Mouse (Mus musculus) ovary, postnatal 10 days (tissue): ENCODE measurements around the gene Gm21987.

ENCODE experiments used
- DNase-seq: peaks from one replicate; pipeline ENCODE4 v3.0.0; 2022; ENCODE audit warnings: low spot score

Gm21987 gene

DNA sequence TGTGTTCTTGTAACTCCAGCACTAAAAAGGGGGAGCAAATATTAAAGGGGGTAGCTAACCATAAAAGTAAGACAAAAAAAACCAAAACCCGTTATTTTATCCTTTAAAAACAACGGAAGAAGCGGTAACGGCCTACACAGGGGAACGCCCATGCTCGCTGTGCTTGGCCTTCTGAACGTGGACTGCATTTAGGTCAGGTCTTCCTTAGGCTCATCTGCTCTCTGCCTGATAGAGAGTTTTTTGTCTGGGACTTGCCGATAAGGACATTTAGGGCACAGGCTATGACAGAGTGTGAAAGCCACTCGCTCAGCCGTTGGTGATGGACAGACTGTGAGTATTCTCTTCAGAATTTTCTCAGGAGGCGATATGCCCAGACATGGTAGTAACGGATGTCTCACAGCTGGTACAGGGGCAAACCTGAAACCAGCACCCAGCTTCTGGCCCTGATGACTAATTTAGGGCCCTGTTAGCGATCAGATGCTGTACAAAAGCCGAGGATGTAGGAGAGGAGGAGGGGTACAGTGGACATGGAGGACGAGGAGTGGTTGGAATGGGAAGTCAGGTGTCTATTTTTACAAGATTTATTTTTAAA, 25.0 kb downstream of the Gm21987 start:
- DNase-seq: no peak

DNA sequence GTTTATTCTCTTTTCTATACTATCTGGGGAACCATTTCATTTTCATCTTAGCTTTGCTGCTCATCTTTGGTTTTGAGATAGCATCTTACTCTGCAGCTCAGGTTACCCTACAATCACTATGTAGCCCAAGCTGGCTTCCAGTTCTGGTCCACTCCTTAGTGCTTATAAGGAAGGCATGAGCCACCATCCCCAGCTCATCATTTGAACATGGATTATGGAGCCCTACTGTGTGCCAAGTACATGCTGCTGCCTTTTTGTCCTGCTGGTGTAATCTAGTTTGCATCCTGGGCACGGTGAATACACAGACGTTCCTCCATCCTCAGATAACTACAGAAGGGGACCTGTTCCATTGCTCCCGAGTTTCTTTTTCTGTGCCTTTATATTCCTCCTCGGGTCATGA, 26.0 kb downstream of the Gm21987 start:
- no peak for DNase-seq

DNA sequence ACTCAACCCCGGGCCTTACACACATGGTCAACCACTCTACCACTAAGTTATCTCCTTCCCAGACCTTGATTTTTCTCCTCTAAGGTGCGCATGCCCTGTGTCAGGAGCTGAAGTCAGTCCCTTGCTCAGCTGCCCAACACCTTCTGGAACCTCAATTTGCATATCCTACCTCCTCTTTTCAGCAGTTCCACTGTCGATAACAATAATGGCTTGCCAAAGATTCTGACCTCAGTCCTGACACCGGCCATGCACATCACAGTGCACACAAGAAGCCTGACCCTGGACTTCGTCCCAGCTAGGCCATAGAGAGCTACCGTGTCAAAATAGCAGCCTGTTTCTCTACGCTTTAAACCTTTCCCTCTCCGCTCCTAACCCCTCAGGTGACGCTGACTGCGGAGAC, 26.6 kb downstream of the Gm21987 start:
- DNase-seq: no peak

DNA sequence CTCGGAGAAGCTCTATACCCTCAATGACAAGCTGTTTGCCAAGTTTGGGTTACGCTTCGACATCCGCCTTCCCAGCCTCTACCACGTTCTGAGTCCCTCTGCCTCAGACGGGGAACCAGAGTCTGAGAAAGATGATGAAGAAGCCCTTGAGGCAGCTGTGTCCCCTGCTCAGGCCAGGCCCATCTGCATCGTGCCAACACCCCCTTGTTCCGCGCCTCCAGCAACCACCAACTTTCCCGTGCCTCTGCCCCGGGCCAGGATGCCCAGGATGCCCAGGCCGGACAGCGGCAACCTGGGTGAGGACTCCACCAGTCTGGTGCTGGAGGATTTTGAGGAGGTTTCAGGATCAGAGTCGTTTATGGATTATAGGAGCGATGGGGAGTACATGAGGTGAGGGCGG, 27.1 kb downstream of the Gm21987 start:
- no peak for DNase-seq

DNA sequence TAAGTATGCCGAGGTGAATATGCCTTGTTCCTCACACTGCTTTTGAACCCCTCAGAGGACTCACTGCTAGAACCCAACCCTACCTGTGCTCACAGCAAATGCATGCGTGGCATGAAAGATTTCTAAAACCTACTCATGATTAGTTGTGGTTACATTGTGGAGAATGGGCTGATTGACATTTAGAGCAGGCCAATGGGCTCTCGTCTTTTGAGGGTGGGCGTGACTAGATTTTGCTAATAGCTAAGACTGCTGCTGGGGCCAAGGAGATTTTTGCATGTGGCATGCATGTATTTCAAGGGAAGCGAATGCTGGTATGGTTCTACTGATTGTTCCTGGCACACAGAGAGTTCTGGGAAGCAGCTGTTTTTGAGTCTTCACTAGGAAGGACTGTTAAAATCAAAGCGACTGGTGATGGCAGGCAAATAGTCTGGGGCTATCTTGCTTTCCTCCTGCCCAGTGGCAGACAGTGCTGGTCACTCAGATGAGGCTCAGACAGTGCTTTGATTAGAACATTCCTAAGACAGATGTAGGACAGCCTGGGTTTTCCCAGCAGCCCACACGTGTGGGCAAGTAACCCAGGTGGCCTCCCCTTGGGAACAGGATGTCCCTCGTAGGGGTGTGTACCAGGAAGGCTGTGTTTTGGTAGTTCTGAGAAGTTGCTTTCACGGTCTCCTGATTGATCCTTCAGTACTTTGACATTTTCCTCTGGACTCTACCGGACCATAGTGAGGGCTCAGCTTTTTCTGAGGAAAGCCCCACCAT, 27.7 kb downstream of the Gm21987 start:
- no peak for DNase-seq

DNA sequence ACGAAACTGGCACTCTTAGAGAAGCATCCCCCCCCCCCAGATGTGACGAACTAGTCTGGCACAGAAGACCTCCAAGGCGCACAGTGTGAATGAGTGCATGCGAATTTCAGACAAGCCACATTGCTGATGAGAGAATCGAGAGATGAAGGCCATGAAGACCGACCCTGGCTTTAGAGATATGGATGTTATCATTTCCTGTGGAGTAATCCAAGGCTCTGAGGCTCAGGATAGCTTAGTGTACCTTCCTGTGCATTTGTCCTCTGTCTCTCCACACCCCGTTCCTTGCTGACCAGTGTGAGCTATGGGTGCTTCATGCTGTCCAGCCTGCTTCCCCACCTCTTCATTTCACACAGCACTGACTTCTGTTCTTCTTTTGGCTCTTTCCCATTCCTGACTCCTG, 28.3 kb downstream of the Gm21987 start:
- no peak for DNase-seq

DNA sequence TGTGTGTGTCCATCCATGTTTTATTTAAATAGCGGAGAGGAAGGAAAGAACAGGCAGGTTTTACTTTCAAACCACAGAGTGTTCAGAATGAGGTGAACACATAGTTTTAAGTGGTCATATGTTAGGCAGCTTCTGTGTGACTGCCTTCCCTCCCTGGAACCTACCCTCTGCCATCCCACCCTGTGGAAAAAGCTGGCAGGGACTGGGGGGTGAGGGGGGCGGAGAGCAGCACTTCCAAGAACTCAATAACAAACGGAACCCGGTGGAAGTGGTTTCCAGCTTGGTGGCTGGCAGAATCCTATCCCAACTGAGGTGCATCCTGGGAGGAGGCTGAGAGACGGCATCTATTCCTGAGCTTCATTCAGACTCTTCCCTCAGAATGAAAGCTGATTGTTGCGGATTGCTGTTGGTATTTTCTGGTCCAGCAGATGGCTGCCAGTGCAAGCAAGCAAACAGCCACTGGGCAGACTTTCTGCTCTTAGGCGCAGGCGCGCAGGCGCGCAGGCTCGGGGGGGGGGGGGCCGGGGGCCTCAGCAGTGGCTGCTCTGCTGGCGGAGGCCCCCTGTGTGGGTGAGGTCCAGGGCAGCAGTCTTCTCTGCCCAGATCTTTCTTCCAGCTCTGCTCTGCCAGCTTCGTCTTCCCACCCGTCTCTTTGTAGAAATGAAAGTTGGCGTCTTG, 29.5 kb downstream of the Gm21987 start:
- no peak for DNase-seq

DNA sequence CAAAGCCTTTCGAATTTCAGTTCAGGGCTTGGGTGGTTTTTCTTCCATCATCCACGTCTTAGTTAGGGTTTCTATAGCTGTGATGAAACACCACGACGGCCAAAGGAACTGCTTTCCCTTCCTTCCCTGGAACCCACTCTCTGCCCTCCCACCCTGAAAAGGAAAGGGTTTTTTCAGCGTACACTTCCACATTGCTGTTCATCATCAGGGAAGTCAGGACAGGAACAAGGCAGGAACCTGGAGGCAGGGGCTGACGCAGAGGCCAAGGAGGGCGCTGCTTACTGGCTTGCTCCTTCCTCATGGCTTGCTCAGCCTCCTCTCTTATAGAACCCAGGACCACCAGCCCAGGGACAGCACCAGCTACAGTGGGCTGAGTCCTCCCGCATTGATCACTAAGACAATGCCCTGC, 30.0 kb downstream of the Gm21987 start:
- DNase-seq: no peak

DNA sequence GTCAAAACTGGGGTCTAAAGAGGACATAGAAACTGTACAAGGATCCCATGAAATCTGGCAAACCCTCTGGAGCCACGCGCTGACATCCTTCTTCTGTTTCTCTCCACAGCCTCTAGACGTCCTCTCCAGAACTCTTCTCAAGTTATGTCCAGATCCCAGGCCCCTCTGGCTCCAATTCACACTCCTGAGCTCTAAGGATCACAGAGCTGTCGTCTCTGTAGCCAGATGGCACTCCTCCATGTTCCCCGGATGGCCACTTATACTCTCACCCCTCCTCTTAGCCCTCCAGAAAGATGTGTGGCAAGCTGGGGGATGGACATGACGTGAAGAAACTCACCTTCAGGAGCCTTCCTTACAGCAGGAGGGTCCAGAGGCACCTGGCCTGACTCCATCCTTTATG, 30.7 kb downstream of the Gm21987 start:
- DNase-seq: no peak

DNA sequence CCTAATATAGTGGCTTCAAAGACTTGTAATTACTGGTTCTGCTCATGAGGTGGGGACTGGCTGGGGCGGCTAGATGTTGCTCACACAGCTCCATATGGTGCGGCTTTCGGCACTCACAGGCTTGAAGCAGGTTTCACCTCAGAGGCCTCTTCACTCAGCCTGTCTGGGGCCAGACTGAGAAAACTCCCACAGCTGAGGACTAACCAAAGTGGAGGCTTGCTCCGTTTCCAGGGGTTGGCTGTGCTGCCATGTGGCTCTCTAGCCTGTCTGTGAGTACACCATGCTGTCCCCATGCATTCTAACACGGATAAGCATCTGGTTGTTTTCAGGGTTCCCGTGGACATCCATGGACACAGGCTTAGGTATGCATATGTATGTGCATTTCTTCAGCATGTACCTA, 31.8 kb downstream of the Gm21987 start:
- DNase-seq: no peak

DNA sequence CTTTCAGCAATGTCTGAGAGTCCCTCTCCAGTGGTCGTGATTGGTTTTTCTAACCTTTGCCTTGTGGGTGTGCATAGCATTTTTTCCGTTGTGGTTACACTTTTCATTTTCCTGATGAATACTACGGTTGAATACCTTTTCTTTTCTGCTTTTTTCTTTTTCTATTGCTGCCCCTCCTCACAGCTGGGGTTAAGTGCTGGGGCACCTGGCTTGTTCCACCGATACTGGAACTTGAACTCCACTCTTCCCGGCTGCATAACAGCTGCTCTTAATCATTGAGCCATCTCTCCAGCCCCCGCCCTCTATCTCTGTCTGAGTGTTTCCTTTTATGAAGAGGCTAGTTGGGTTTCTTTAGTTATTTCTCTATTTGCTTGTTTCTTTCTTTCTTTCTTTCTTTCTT, 32.2 kb downstream of the Gm21987 start:
- DNase-seq: no peak

DNA sequence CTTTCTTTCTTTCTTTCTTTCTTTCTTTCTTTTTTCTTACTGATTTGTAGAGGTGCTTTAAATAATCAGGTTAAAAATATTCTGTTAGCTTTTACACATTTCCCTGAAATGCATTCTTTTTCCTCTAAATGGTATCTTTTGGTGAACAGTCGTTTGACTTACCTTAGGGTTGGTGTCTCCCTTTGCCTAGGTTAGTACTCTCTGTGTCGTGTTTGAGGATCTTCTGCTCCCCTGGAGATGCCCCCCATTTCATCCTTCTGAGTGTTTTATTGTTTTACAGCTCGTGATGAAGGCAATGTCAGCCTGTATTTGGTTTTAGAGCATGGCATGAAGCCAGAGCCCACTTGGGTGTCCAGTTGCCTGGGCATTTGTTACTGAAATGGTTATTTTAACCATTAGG, 32.7 kb downstream of the Gm21987 start:
- DNase-seq: no peak

DNA sequence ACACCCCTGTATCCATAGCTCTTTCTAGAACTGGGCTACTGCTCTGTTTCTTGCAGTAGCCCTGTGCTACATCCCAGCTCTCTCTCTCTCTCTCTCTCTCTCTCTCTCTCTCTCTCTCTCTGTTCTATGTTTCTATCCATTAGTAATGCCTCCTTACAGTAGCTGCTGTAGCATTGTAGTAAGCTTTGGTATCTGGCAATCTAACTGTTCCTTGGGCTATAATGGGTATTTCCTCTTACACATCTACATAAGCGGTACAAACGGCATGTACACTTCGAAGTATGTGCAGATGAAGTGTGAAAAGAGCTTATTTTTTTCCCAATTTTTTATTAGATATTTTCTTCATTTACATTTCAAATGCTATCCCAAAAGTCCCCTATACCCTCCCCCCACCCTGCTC, 33.1 kb downstream of the Gm21987 start:
- no peak for DNase-seq

DNA sequence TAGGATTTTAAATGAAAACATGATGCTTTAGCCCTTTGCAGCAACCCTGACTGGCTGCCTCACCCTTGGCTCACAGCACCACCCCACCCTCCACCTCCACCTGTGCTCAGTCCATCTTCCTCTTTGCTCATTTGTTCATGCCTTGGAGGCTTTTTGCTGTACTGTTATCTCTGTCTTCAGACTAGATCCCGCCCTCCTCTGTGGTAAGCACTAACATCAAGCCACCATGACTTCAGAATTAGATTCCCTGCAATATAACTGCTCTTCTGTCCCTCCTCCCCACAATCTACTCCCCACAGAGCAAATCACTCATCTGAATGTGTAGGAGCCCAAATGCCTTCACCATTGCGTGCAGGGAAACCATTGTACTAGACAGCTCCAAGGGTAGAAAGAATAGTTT, 36.8 kb downstream of the Gm21987 start:
- no peak for DNase-seq

DNA sequence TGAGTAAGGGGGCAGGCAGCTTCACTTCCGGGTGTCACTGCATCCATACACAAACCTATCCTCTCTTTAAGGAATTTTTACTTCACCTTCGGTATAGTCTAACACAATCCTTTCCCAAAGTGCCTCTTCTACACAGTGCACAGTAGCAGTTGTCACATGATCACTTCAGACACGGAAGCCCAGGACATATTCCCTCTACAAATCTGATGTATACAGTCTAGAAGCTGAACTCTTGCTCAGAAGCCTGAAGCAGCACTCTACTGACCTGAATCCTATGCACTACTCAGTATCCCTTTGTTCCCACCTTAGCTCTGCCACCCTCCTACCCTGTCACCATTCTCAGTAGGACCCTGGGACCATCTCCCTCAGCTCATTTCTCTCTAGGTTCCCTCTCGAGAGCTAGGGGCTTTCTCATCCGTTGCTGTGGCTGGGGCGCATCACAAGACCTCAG, 38.4 kb downstream of the Gm21987 start:
- DNase-seq: no peak

DNA sequence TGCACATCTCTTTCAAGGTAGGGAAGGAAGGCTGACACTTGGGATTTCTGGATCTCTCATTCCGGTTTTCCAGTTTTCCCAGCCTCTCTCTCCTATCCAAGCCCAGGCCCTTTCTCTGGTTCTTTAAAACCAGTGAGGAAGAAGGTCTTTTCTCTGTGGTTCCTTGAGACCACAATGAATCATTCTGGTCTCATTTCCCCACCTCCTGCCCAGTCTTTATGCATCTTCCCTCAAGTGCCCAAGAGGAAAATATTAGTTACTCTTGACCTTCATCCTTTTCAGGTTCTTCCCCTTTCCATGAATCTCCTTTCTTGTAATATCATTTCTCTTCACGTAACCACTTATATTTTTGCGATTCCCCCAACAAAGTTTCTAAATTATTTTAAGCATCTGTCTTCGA, 38.9 kb downstream of the Gm21987 start:
- DNase-seq: no peak

DNA sequence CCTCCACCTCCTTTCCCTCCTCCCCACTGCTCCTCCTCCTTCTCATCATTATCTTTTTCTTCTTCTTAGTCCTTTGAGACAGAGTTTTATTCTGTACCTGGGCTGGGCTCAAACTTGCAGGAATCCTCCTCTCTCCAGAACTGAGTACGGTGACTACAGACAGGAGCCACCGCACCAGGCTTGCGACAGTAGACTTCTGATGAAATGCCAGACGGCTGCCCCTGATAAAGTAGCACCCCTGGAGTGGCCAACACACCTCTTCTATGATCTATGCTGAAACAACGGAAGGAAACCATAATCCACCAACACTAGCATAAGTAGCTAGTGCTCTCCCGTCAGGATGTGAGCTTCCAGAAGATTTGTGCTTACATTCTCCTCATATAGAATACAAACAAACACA, 40.5 kb downstream of the Gm21987 start:
- no peak for DNase-seq

DNA sequence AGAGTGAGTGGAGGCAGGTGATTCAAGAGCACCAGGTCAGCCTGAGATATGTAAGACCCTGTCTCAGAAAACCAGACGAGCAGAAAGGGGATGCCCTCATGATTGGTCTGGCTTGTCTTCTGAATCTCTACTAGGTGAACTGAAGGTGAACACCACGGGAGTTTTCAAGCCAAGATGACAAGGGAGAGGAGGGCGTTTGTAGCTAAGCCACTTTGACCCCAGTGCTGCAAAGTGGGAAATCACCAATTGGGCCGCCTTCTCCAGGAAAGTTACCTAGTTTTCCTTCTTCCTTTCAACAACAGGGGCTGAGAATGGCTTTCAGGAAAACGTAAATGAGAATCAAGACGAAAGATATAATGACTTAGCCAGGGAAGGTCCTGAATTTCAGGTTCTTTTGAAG, 41.9 kb downstream of the Gm21987 start:
- no peak for DNase-seq

DNA sequence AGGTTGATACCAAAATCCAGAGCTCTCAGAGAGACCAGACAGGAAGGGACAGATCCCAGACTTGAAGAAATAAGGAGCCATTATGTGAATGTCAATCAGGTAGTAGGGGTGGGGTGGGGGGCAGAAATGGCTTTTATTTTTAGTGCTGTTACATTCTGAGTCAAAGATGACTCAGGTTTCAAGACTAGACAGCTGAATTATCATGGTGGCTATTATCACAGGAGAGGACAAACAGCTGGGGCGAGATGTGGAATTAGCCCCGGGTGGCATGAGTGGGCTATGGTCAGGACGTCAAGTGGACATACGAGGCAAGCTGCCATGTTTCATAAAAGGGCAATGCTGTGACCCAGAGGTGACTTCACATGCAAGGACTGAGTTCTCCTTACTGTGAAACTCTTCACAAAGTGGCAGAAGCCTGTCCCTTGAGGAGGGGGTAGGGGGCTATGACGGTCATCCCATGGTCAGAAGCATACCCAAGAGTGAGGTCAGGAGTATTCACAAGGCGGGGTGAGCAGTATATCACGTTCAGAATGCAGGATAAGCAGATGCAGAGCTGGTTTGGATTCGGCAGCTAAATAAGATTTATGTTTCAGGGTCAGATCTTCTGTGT, 42.5 kb downstream of the Gm21987 start:
- no peak for DNase-seq

DNA sequence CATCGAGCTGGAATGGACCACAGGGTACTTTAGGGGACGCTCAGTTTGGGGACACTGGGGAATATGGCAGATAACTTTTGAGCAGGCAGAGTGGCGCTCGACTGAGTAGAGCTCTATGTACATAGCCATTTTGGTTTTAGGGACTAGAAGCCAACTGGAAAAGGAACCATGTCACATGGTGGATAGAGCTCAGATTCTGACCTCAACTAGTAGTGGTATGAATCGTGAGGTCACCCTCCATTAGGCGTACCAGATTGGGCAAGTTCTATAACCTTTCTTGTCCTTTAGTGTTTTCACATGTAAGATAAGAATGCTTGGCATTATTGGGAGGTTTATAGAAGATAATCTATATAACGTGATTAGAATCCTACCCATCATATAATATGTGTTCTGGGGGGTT, 43.5 kb downstream of the Gm21987 start:
- DNase-seq: no peak

DNA sequence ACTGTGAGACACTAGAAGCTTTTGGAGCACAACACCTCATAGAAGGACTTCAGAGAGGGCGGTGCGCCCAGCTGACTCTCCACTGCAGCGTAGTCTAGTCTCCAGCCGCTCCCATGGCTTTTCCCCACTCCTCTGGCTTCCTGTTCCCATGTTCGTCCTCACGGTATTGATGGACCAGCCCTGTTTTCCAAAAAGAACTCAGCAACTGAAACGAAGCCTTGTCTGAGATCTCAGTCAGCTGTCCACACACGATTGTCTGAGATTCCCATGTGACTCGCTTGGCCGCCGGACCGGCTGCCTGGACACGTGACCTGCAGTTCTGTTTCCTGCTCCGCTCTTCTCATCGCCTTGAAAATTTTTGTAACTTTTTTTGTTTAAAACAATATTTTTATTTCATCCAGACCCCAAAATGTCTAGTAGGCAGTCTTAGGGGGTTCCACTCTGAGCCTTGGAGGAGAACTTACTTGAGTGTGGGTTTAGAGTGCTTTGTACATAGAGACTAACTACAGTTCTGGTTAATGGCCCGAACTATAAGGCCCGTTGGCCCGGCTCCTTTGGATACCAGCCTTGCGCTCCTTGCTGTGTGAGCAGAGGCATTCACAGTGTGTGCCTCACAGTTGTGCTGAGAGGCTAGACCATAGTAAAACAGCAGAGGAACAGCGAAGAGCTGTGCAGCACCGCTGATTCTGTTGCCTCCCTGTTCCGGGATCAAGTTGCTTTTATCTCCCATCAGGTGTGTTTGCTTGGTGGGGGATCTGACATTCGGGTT, 45.5 kb downstream of the Gm21987 start:
- no peak for DNase-seq

DNA sequence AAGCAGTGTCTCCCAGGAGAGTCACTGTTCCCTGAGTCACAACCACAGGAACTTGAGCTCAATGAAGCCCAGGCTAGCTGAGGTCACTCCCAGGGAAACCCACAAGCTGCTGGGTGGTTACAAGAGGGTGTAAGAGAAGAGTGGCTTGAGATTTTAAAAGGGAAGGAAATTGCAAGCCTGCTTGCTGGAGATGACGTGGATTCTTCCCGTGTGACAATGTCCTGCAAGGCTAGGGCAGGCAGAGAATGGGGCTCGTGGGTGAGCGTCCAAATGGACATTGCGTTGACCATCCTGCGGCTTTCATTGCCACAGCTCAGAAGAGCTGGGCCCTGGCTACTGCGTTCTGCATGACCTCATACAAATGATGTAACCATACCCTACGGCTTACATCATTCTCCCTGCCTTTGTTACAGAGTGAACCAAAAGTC, 47.4 kb downstream of the Gm21987 start:
- no peak for DNase-seq
